Mouse (Mus musculus): ENCODE results near the gene Frat2.

The Frat2 gene

GRCm38 (mm10) chr19:41844345-41844744 lies 3.6 kb downstream of the Frat2 start:
- in situ Hi-C loops (cut with MseI, MboI): no loop called here

GRCm38 (mm10) chr19:41842706-41843105 lies 5.2 kb downstream of the Frat2 start:
- in situ Hi-C loops (cut with MseI, MboI): no loop called here

DNA sequence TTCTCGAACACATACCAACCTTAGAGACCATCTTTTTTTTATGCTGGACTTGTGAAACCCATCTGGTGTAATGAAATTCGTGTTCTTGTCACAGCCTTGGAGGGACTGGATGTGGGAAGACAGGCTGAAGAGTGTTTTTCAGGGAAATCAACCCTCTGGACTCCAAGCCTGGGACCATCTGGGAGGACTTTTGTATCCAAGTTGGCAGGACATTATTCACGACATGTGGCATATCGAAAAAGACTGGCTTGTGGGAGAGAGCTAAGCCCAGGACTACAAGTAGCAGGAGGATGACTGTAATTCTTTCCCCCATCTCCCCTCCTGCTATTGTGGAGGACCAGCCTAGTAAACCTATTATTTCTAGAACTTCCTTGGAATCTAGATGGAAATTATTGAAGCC lies 5.7 kb downstream of the Frat2 start:
- in situ Hi-C loops (cut with MseI, MboI): no loop called here

DNA sequence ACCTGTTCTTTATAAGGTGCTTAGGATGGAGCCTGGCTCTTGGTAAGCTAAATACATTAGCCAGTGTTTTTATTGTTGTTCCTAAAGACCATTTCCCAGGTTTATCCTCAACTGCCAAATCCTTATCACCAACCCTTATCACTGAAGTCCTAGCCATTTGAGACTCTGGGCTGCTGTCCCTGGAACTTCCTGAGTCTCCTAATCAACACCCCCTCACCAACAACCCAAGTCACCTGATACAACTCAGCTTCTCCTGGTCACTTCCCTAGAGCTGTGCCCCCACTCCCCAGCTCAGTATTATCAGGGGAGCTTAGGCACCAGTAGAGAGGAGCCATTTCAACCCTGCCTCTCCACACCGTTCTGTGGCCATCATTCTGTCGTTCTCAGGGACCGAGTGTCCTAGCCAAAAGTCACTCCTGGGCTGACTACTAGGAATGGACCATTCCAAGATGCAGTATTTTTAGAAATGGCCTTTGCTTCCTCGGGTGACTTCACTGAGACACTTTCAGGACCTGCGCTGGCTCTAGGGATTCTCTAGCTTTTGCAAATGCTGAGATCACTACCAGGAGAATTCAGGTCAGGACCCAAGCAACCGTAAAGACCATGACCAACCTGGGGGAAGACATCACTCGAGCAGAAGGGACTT lies 6.7 kb downstream of the Frat2 start:
- in situ Hi-C loops (cut with MseI, MboI): no loop called here

DNA sequence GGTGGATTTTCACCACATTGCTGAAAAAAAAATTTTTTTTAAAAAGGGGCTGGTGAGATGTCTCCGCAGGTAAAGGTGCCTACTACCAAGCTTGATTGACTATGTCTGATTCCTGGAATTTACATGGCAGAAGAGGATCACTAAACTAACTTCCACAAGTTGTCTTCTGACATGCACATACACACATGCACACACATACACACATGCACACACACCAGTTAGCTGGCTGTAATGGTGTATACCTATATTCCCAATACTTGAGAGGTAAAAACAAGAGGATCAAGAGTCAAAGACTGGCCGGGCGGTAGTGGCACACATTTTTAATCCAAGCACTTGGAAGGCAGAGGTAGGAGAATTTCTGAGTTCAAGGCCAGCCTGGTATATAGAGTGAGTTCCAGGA lies 8.2 kb downstream of the Frat2 start:
- in situ Hi-C loops (cut with MseI, MboI): no loop called here

GRCm38 (mm10) chr19:41838808-41839207 lies 9.1 kb downstream of the Frat2 start:
- in situ Hi-C loops (cut with MseI, MboI): no loop called here

DNA sequence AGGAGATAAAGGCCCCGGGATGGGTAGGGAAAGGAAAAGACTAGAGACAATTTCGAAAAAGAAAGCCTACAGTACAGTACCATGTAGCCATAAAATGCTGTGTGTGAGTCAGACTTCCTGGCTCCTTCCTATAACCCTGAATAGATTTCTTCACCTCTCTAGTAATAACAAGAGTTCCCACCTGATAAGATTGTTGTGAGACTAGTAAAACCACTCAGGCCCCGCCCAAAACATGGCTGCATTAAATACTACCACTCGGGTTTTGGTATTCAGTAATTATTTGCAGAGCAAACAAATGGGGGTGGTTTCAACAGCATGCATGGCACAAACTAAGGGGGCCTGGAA lies 10.0 kb downstream of the Frat2 start:
- in situ Hi-C loops (cut with MseI, MboI): no loop called here

- in situ Hi-C loops (cut with MseI, MboI): no loop called here
Measured at GRCm38 (mm10) chr19:41837194-41837916, 10.6 kb downstream of the Frat2 start.

- in situ Hi-C loops (cut with MseI, MboI): no loop called here
Measured at GRCm38 (mm10) chr19:41836719-41837118, 11.2 kb downstream of the Frat2 start.

DNA sequence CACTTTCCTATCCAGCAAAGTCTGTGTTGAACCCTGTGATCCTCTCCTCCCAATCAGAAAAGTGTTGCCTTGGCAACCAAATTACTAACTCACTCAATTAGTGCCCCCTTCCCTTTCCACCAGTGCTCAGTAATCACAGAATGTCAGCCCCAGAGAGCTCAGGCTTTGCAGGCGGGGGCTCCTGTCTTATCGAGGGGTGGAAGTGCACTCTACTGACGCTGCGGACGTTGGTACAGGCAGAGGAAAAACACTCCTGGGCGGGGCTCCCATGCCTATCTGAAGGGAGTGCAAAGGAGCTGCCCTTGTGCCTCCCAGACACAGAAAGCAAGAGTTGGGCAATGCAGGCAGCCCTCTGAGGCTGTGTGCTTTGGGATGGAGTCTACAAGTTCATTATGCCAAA lies 12.1 kb downstream of the Frat2 start:
- in situ Hi-C loops (cut with MseI, MboI): no loop called here

DNA sequence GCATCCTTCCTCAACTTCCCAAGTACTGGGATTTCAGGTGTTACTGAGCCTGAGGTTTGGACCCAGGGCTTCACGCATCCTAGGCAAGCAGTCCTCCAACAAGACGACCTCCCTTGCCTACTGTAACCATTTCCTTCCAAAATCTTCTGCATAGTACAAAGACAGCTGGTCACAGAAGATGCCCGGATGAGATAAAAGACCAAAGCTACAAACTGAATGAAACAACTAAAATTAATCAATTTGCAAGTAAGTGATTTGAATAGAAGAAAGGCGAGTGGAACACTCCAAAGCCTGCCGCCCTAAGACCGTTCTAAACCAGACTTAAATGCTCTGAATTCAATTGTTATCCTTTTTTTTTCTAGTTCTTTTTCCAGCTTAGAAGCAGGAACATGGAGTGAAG lies 12.5 kb downstream of the Frat2 start:
- in situ Hi-C loops (cut with MseI, MboI): no loop called here

GRCm38 (mm10) chr19:41832501-41833201 lies 15.3 kb downstream of the Frat2 start:
- in situ Hi-C loops (cut with MseI, MboI): no loop called here

DNA sequence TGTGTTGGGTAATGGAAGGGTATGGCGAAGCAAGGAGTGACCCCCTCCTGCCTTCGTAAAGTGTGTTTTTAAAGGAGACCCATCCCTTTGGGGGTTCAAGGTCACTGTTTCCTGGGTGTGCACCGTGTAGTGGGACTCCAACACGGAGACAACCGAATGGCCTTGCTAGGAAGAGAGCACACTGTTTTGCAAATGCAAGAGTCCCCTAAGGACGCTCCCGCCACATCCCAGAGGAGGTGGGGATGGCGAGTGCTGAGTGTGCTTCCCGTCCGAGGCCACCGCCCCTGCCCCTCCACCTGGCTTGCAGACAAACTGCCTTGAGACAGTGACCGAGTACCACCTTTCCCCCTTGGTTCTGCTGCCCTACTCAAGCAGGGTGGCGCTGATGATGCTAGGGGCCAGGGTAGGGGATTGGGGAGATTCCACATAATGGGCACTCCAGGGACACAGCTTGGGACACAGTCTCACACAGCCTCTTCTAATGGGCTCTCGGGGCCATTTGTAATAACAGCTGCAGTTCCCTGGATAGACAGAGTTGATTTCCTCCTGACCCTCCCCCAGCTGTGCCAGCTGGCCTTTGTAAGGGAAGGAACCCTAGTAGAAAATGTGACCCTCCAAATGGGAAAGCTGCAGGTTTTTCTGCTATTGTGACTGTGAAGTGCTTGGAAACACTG lies 16.1 kb downstream of the Frat2 start:
- in situ Hi-C loops (cut with MseI, MboI): no loop called here

DNA sequence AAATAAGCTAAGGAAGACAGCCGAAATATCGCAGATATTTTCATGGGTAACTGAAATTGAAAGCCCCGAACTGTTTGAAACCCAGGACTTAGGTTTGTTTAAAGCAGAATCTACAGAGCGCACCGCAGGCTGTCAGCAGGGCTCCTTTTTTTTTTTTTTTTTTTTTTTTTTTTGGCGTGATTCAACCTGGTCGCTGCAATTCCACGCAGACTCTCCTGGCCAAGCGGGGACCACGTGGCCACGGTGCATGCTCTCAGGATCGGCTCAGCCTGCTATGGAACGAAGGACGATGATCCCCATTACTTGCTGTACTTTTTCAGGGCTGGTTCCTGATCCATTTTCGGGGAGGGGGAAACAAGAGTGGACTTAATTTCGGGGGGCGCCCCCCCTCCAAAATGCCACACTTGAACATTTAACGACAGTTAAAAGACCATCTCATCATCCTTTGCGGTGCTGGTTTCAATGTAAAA lies 16.8 kb downstream of the Frat2 start:
- in situ Hi-C loops (cut with MseI, MboI): no loop called here

DNA sequence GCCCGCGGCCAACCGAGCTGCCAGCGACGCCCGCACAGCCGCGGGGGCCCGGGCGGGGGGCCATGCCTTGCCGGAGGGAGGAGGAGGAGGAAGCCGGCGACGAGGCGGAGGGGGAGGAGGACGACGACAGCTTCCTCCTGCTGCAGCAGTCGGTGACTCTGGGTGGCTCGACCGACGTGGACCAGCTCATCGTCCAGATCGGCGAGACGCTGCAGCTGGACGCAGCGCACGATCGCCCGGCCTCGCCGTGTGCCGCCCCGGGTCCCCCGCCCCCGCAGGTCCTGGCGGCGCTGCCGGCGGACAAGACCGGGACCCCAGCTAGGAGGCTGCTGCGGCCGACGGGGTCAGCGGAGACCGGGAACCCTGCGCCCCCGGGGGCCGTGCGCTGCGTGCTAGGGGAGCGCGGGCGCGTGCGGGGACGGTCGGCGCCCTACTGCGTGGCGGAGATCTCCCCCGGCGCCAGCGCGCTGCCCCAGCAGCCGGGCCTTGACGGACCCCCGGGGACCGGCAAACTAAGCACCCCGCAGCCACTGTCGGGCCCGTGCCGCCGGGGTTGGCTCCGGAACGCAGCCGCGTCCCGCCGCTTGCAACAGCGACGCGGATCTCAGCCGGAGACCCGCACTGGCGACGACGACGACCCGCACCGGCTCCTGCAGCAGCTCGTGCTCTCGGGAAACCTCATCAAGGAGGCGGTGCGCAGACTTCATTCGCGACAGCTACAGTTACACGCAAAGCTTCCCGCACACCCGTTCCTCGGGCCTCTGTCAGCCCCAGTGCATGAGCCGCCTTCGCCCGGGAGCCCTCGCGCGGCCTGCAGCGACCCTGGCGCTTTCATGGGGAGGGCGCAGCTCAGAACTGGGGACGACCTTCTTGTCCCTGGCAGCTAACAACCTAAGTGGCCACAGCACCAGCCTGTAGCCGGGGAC lies 17.6 kb downstream of the Frat2 start:
- in situ Hi-C loops (cut with MseI, MboI): no loop called here

DNA sequence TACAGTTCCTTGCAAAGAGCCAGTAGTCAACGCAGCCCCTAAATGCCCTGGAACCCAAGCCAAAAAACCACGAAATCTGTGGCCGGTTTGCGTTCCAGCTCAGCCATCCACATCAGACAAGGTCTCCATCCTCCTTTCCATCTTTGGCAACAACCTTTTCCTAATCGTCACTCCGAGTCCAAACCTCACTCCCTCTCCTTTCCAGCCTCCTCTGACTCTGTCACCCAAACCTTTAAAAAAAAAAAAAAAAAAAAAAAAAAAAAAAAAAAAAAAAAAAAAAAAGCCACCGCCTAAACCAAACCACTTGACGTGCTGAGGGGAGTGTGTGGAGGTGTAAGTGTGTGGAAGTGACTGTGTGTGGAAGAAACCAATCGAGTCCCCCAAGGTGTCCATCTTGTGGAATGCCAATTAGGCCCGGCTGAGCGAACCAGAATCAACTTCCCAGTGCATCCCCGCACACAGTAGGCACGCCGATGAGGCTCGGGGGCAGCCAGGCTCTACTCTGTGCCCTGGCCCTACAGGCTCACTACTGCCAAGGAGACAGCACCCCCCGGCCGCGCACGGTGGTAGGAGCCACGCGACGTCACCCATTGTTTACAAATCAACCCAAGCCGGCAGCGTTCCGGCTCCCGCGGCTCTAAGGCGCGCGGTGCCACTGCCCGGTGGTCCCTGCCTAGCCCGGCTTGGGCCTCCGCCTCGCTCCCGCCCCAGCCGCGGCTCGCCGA lies 18.4 kb downstream of the Frat2 start, which contains the start of gene Frat1:
Gene Frat1 (plus strand): TSS at position 590 of the 725 bp plus-strand sequence.
- in situ Hi-C loops (cut with MseI, MboI): no loop called here

GRCm38 (mm10) chr19:41828941-41829340 lies 19.0 kb downstream of the Frat2 start:
- in situ Hi-C loops (cut with MseI, MboI): no loop called here

DNA sequence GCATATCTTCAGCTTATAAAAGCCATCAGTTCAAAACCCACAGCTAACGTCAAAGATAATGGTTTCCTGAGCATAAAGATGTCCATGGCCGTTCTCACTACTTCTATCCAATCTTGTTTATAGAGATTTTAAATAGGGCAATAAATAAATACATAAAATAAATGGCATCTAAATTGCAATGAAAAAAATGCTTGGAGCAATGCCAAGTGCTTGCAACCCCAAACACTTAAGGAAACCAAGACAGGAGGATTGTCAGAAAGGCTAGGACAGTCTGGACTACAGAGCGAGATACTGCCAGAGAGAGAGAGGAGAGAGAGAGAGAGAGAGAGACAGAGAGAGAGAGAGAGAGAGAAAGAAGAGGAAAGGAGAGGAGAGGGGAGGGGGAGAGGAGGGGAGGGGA lies 21.4 kb downstream of the Frat2 start:
- in situ Hi-C loops (cut with MseI, MboI): no loop called here

DNA sequence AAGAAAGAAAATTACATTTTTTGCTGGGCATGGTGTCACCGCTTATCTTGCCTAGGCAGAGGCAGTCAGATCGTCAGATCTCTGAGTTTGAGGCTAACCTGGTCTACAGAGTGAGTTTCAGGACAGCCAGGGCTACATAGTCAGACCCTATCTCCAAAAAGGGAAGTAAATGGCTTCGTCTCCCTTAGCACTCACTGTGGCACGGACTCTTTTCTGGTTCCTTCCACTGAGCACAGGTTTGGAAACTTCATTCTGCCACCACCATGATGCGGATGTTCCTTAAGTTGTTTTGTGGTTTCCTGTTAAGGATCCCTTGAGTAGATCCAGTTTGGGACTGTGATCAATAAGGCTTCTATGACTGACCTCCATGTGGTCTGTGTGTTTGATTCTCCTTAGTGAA lies 23.0 kb downstream of the Frat2 start:
- in situ Hi-C loops (cut with MseI, MboI): no loop called here

GRCm38 (mm10) chr19:41822589-41822988 lies 25.3 kb downstream of the Frat2 start:
- in situ Hi-C loops (cut with MseI, MboI): no loop called here

Data from mouse trophoblast stem cell (cell line).